Comparison of ENCODE assay signal across 10 mouse cellular contexts in the genomic region with DNA sequence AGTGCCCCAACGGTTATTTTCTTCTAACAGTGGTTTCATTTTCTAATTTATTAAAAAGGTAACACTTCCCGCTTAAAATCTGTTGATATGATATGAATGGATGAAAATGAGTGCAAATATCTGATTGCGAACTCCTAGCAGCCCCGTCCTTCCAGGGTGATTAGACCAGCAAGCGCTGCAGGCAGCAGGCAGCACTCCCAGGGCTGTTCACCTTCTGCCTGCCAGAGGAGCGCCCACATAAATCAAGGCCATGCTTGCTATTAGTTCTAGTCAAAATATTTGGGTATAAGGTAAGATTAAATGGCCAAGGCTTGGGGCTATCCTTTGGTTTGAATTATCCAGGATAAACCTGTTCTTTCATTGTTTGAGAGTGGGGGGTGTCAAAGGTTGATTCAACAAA.
"Had no signal": no experiment of that assay in that cellular context is flagged by ENCODE, and none has a peak within 500 bp of the region (broad histone marks: within the 10 kb centered on the region; RNA-seq: fewer than 3 reads in every experiment).

No protein-coding gene starts in this region.

- H3K36me3 ChIP-seq: liver, embryonic 12.5 days; lung, embryonic 15.5 days; midbrain, embryonic 13.5 days had no signal

- DNase-seq: lung, postnatal 4 days; right cerebral cortex, adult 18-20 months; right cerebral cortex, postnatal 25 days; thymus, postnatal 36 days had no signal

- H3K4me2 ChIP-seq: liver, embryonic 12.5 days; lung, embryonic 15.5 days; midbrain, embryonic 13.5 days had no signal

- H3K9ac ChIP-seq: liver, embryonic 12.5 days; lung, embryonic 15.5 days; midbrain, embryonic 13.5 days had no signal

- ATAC-seq: inflammation-experienced regulatory T-cells, adult 6 months; intestine, postnatal 0 days; liver, embryonic 12.5 days; midbrain, embryonic 13.5 days had no signal

- H3K4me3 ChIP-seq: layer of hippocampus, adult 2 months; liver, embryonic 12.5 days; lung, embryonic 15.5 days; midbrain, embryonic 13.5 days had no signal

- H3K27ac ChIP-seq: layer of hippocampus, adult 2 months; liver, embryonic 12.5 days; lung, embryonic 15.5 days; midbrain, embryonic 13.5 days had no signal

- H3K9me3 ChIP-seq: liver, embryonic 12.5 days; lung, embryonic 15.5 days; midbrain, embryonic 13.5 days had no signal
